Mouse (Mus musculus) liver, embryonic 12.5 days (tissue): Measurements from ENCODE around the gene Gm498. TPM values are rescaled to one million over a fixed set of nuclear protein-coding genes. Genes with fewer than 3 reads are reported as not detected.

Source experiments
- ATAC-seq: fragments of 200-750 bp; cut with Nextera tagmentation; 2 replicates; pipeline ENCODE4 v1.8.0; 2017; ENCODE audit warnings: moderate number of reproducible peaks, mild to moderate bottlenecking, moderate library complexity
- H3K27ac ChIP-seq: fragments of 300-500 bp; sonication (generic); 2 replicates; pipeline ENCODE4 v1.5.1; 2016; ENCODE audit warnings: mild to moderate bottlenecking
- H3K27me3 ChIP-seq: fragments of 300-500 bp; sonication (generic); replicated peaks from 2 replicates; pipeline ENCODE4 v1.6.1; 2016; ENCODE audit warnings: mild to moderate bottlenecking, moderate library complexity
- H3K36me3 ChIP-seq: fragments of 300-500 bp; sonication (generic); 2 replicates; pipeline ENCODE4 v1.6.1; 2016; ENCODE audit warnings: mild to moderate bottlenecking, moderate library complexity
- H3K4me1 ChIP-seq: fragments of 300-500 bp; sonication (generic); 2 replicates; pipeline ENCODE4 v1.6.1; 2016
- H3K4me2 ChIP-seq: fragments of 300-500 bp; sonication (generic); 2 replicates; pipeline ENCODE4 v1.6.1; 2016; ENCODE audit warnings: mild to moderate bottlenecking, moderate library complexity
- H3K4me3 ChIP-seq: fragments of 300-500 bp; sonication (generic); 2 replicates; pipeline ENCODE4 v1.5.1; 2016; ENCODE audit warnings: mild to moderate bottlenecking, moderate library complexity
- H3K9ac ChIP-seq: fragments of 300-500 bp; sonication (generic); 2 replicates; pipeline ENCODE4 v1.6.1; 2016; ENCODE audit warnings: mild to moderate bottlenecking, moderate library complexity
- H3K9me3 ChIP-seq: fragments of 300-500 bp; sonication (generic); replicated peaks from 2 replicates; pipeline ENCODE4 v1.6.1; 2016; ENCODE audit warnings: mild to moderate bottlenecking, moderate library complexity
- WGBS: fragments of 180-500 bp; shearing (Covaris S2); methylation state at CpG from one replicate; pipeline ENCODE4 v1.1.7; 2016; ENCODE audit not compliant: insufficient replicate concordance; 5-methylcytosine and 5-hydroxymethylcytosine counted together
- polyA plus RNA-seq: library from polyadenylated mRNA; unstranded; fragments of >200 nt; fragmentation: Nextera tagmentation; extraction: Ambion mirVana; gene quantifications from 2 replicates; pipeline ENCODE4 v1.2.1, GENCODE M21; 2016

The Gm498 gene
- polyA plus RNA-seq, 1 experiment from 2014 or later, result not detected

DNA sequence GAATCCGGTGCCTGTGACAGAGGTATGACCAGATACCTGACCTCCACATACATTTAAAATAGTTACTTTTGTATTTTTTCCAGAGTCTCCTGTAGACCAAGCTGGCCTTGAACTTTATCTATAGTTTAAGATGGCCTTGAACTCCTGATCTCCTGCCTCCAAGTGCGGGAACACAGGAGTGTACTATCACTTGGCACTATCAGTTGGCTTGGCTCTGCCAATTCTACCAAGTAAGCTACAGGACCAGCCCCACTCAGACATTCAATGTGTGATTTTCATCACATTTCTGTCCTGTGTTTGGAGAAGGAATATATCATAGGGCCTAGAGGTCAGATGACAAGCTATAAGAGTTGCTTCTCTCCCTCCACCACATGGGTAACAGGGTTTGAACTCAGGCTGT lies 32.3 kb upstream of the Gm498 start:
- Histone ChIP-seq H3K4me1 (peaks cover 37% of the 10 kb centered on the region), H3K27ac (no peak overlapping the region)
- no peak for ATAC-seq

DNA sequence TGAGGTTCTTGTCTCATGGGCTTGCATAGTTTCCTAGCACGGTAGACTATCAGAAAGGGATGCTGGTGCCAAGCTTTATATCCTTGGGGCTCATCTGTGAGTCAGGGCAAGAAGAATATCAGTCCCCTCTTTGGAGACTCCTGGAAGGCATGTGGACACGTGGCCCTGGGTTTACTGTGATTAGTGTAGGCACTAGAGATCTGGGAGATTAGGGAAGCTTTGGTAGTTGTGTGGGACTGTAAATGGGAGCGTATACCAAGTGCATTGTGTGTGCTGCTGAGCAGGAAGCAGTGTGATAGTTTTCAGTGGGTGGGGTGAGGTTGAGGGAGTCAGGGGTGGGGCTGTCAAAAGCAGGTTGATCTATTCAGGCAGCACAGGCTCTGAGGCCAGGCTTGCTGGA lies 31.7 kb upstream of the Gm498 start:
- H3K27me3 ChIP-seq, result no peaks in the 10 kb centered on the region
- no peak overlapping the region for H3K9ac ChIP-seq
- no peak for ATAC-seq
- WGBS, result 54% methylated on average over 3 of the region's 3 CpGs
- peaks cover 36% of the 10 kb centered on the region for H3K4me1 ChIP-seq
- no peak overlapping the region for H3K27ac ChIP-seq
- H3K36me3 ChIP-seq, result peaks cover 44% of the 10 kb centered on the region
- H3K9me3 ChIP-seq, result no peaks in the 10 kb centered on the region
- H3K4me2 ChIP-seq, result no peak overlapping the region
- no peak overlapping the region for H3K4me3 ChIP-seq

More for the DNA sequence above, 32.3 kb upstream of the Gm498 start:
- H3K27me3 ChIP-seq, result no peaks in the 10 kb centered on the region
- no peak overlapping the region for H3K4me2 ChIP-seq
- H3K9me3 ChIP-seq, result no peaks in the 10 kb centered on the region
- H3K4me3 ChIP-seq, result no peak overlapping the region
- peaks cover 37% of the 10 kb centered on the region for H3K36me3 ChIP-seq
- no peak overlapping the region for H3K9ac ChIP-seq
- WGBS, result 75% methylated on average over 2 of the region's 2 CpGs

DNA sequence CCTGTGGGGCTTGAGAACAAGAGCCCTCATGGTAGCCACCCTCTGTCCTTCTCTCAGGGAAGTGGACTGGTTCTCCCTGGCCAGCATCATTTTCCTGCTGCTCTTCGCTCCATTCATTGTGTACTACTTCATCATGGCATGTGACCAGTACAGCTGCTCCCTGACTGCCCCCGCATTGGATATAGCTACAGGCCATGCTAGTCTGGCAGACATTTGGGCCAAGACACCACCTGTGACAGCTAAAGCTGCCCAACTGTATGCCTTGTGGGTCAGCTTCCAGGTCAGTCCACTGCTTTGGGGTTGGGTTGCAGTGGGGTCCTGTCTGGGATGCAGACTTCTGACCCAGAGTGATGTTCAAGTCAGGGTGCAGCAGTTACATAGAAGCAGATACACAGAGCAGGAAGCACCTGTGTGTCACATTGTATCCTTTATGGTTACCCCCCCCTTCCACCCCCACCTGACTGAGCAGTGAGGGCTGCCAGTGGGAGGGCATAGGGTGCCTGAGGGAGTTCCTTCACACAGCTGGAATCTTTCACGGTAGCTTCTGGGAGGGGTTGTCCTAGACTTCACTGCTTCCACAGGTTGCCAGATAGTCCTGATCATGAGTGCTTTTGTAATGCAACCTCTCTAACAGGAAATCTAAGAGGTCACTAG lies 28.8 kb upstream of the Gm498 start:
- H3K4me1 ChIP-seq, result peaks cover 19% of the 10 kb centered on the region
- H3K9me3 ChIP-seq, result no peaks in the 10 kb centered on the region
- H3K4me3 ChIP-seq, result no peak overlapping the region
- no peak overlapping the region for H3K9ac ChIP-seq
- peaks cover 66% of the 10 kb centered on the region for H3K36me3 ChIP-seq
- H3K4me2 ChIP-seq, result no peak overlapping the region
- 85% methylated on average over 3 of the region's 3 CpGs for WGBS
- no peak for ATAC-seq
- no peak overlapping the region for H3K27ac ChIP-seq
- H3K27me3 ChIP-seq, result no peaks in the 10 kb centered on the region

DNA sequence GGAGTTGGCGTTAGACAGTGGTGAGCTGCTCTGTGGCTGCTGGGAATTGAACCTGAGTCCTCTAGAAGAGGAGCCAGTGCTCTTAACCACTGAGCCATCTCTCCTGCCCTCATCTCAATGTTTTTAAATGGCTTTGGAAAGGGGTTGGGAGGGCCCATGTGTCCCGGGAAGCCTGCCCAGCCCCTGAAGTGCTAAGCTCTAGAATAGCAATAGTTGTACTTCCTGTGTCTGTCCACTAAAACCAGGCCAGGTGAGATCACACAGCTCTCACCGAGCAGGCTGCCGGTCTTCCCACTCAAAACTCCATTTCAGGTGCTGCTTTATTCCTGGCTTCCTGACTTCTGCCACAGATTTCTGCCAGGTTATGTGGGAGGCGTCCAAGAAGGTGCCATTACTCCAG lies 26.5 kb upstream of the Gm498 start:
- Histone ChIP-seq H3K27me3 (no peaks in the 10 kb centered on the region), H3K9me3 (no peaks in the 10 kb centered on the region), H3K4me3 (no peak overlapping the region), H3K4me1 (peaks cover 5% of the 10 kb centered on the region), H3K4me2 (no peak overlapping the region), H3K27ac (no peak overlapping the region), H3K9ac (no peak overlapping the region), H3K36me3 (peaks cover 89% of the 10 kb centered on the region)
- 71% methylated on average over 5 of the region's 5 CpGs for WGBS
- ATAC-seq, result no peak

- no peak for ATAC-seq
- Histone ChIP-seq H3K9ac (no peak overlapping the region), H3K4me2 (no peak overlapping the region), H3K27ac (no peak overlapping the region), H3K9me3 (no peaks in the 10 kb centered on the region), H3K27me3 (no peaks in the 10 kb centered on the region), H3K4me3 (no peak overlapping the region), H3K36me3 (peaks cover 99% of the 10 kb centered on the region), H3K4me1 (no peaks in the 10 kb centered on the region)
- WGBS, result 87% methylated on average over 8 of the region's 8 CpGs
Measured at GRCm38 (mm10) chr7:143841301-143841700, 25.3 kb upstream of the Gm498 start.

DNA sequence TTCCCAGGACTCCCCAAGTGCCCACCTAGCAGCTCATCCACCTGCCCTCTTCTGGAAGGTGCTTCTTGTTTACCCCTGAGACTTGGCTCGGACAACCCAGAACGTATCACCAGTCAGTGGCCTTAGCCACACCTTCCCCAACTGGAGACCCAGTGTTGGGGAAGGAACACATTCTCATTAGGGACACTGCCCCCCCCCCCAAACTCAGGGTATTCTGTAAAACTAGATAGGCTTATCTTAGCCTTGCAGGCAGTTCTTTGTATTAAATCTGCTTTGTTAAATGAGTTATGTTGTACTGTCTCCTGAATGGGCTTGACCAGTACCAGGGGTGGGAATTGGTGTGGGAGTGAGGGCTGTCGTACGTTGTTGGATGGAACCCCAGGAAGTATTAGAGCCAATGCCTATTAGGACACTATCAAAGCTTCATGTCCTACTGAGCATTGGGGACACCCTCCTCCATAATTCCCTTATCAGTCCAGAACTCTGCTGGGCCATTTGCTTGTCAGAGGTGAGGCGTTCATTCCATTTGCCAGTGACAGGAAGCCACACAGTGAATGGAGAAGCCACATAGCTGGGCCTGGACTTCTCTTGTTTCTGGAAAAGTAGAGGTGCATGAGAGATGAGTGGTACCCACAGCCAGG lies 18.4 kb upstream of the Gm498 start:
- ATAC-seq, result peak; percentile 68
- 31% methylated on average over 5 of the region's 5 CpGs for WGBS
- no peak overlapping the region for H3K4me3 ChIP-seq
- H3K27me3 ChIP-seq, result no peaks in the 10 kb centered on the region
- H3K4me1 ChIP-seq, result peaks cover 19% of the 10 kb centered on the region
- H3K27ac ChIP-seq, result no peak overlapping the region
- H3K9me3 ChIP-seq, result no peaks in the 10 kb centered on the region
- H3K36me3 ChIP-seq, result peaks cover 57% of the 10 kb centered on the region
- H3K9ac ChIP-seq, result no peak overlapping the region
- no peak overlapping the region for H3K4me2 ChIP-seq

DNA sequence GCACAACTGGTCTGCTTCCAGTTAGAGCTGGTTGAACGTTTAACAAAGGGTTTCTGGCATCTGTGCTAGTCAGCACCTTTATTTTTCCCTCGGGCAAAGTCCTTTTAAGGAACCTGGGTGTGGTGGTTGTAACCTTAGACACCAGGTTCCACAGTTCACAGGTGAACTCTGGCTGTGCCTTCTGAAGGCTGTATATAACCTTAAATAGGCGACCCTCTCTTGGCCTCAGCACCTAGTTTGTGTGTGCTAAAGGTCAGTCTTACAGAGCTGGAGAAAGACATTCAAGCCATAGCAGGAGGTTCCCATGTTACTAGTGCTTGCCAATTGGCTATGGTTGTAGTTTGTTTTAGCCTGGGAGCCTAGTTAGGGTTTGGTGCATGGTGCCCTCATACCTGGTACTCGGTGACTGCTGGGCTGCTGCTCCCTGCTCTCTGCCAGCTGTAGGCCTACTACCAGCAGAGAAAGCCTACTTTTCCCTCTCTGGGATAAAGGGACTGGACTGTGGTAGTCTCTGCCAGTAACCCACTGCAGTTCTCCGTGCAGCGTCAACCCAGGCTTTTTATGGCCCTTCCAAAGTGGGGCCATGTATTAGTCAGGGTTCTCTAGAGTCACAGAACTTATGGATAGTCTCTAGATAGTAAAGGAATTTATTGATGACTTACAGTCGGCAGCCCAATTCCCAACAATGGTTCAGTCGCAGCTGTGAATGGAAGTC lies 17.7 kb upstream of the Gm498 start:
- Histone ChIP-seq H3K36me3 (peaks cover 50% of the 10 kb centered on the region), H3K4me3 (no peak overlapping the region), H3K27me3 (no peaks in the 10 kb centered on the region), H3K4me1 (peaks cover 19% of the 10 kb centered on the region), H3K27ac (no peak overlapping the region), H3K9ac (no peak overlapping the region), H3K9me3 (no peaks in the 10 kb centered on the region), H3K4me2 (no peak overlapping the region)
- WGBS, result 76% methylated on average over 7 of the region's 8 CpGs
- ATAC-seq, result no peak

DNA sequence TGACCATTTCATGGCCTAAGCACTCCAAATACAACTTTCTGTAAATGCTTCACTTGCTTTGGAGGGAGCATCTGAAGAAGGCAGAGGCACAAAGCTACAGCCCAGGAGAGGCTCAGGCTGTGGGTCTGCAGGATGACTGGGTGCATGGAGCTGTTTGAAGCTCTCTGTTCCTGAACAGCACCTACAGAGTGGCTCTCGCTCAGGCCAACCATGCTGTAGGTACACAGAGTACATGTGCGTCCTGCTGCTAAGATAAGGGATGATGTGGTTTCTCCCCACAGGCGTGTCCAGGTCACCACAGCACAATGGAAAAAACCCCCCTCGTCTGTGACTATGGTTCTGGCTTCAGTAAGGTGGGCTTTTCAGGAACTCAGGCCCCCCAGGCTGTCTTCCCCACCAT lies 2.2 kb downstream of the Gm498 start:
- Histone ChIP-seq H3K27me3 (no peaks in the 10 kb centered on the region; the same call in 1 of the 2 replicates), H3K9ac (no peak overlapping the region), H3K4me2 (no peak overlapping the region), H3K4me1 (no peaks in the 10 kb centered on the region), H3K27ac (no peak overlapping the region), H3K4me3 (no peak overlapping the region), H3K9me3 (no peaks in the 10 kb centered on the region), H3K36me3 (no peaks in the 10 kb centered on the region)
- WGBS, result 25% methylated on average over 4 of the region's 4 CpGs
- ATAC-seq, result no peak

DNA sequence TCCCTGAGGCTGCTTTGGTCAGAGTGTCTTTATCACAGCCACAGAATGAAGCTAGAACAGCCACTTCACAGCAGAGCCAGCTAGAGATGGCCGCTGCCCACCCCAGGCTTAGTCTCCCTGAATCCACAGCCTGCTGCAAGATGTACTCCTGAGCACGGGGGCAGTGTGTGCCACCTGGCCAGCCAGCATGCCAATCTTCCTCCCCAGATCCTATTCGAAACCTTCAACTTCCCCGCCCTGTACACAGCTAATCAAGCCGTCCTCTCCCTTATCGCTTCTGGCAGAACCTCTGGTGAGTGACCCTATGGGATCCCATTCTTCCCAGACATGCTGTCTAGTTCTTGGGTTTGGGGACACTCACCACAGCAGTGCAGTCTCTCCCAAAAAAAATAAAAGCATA lies 17.1 kb downstream of the Gm498 start:
- ATAC-seq, result peak; percentile 49
- WGBS, result 33% methylated on average over 6 of the region's 6 CpGs
- no peaks in the 10 kb centered on the region for H3K36me3 ChIP-seq
- no peak overlapping the region for H3K9ac ChIP-seq
- H3K9me3 ChIP-seq, result no peaks in the 10 kb centered on the region
- no peak overlapping the region for H3K27ac ChIP-seq
- H3K4me1 ChIP-seq, result peaks cover 16% of the 10 kb centered on the region
- H3K27me3 ChIP-seq, result peaks cover 8% of the 10 kb centered on the region; the same call in 1 of the 2 replicates
- H3K4me2 ChIP-seq, result no peak overlapping the region
- no peak overlapping the region for H3K4me3 ChIP-seq

GRCm38 (mm10) chr7:143891146-143891545 lies 24.5 kb downstream of the Gm498 start:
- Histone ChIP-seq H3K36me3 (no peaks in the 10 kb centered on the region), H3K9me3 (no peaks in the 10 kb centered on the region), H3K4me3 (no peak overlapping the region), H3K27ac (no peak overlapping the region), H3K9ac (no peak overlapping the region), H3K4me1 (no peaks in the 10 kb centered on the region), H3K4me2 (no peak overlapping the region), H3K27me3 (peaks cover 10% of the 10 kb centered on the region)
- ATAC-seq, result no peak
- 50% methylated on average over 2 of the region's 2 CpGs for WGBS

- Histone ChIP-seq H3K4me2 (no peak overlapping the region), H3K27ac (no peak overlapping the region), H3K27me3 (peaks cover 10% of the 10 kb centered on the region), H3K36me3 (no peaks in the 10 kb centered on the region), H3K4me1 (no peaks in the 10 kb centered on the region), H3K4me3 (no peak overlapping the region), H3K9me3 (no peaks in the 10 kb centered on the region), H3K9ac (no peak overlapping the region)
- ATAC-seq, result no peak
- WGBS, result 48% methylated on average over 2 of the region's 2 CpGs
Measured at GRCm38 (mm10) chr7:143892361-143892760, 25.7 kb downstream of the Gm498 start.

- WGBS, result 23% methylated on average over 2 of the region's 2 CpGs
- no peak for ATAC-seq
- Histone ChIP-seq H3K9ac (no peak overlapping the region), H3K36me3 (no peaks in the 10 kb centered on the region), H3K27me3 (0 out of 2 replicates have a peak, but pooled peaks cover 5% of the 10 kb centered on the region), H3K4me3 (no peak overlapping the region), H3K4me2 (no peak overlapping the region), H3K9me3 (no peaks in the 10 kb centered on the region), H3K4me1 (no peaks in the 10 kb centered on the region), H3K27ac (no peak overlapping the region)
Measured at GRCm38 (mm10) chr7:143900667-143901066, 34.0 kb downstream of the Gm498 start.
